Mouse (Mus musculus) heart, embryonic 10.5 days (tissue): Measurements from ENCODE around the gene Sertad3. TPM values are rescaled to one million over a fixed set of nuclear protein-coding genes. Genes with fewer than 3 reads are reported as not detected.
A peak's percentile ranks its signal among the peaks of the same experiment; 100 is the strongest.

Experiments
- DNase-seq: peaks from one replicate; pipeline ENCODE4 v3.0.0-alpha.2; 2017; ENCODE audit warnings: low spot score
- H3K27ac ChIP-seq: fragments of 300-500 bp; sonication (generic); 2 replicates; pipeline ENCODE4 v1.5.1; 2016; ENCODE audit warnings: mild to moderate bottlenecking
- H3K27me3 ChIP-seq: fragments of 300-500 bp; sonication (generic); 2 replicates; pipeline ENCODE4 v1.6.1; 2016; ENCODE audit warnings: mild to moderate bottlenecking; ENCODE audit not compliant: poor library complexity, insufficient read depth, severe bottlenecking
- H3K36me3 ChIP-seq: fragments of 300-500 bp; sonication (generic); 2 replicates; pipeline ENCODE4 v1.6.1; 2016; ENCODE audit warnings: mild to moderate bottlenecking, moderate library complexity
- H3K4me1 ChIP-seq: fragments of 300-500 bp; sonication (generic); 2 replicates; pipeline ENCODE4 v1.6.1; 2016; ENCODE audit warnings: mild to moderate bottlenecking
- H3K4me3 ChIP-seq: fragments of 300-500 bp; sonication (generic); 2 replicates; pipeline ENCODE4 v1.5.1; 2016; ENCODE audit warnings: mild to moderate bottlenecking, moderate library complexity
- H3K9me3 ChIP-seq: fragments of 300-500 bp; sonication (generic); 2 replicates; pipeline ENCODE4 v1.6.1; 2016; ENCODE audit warnings: mild to moderate bottlenecking, moderate library complexity
- WGBS: fragments of 180-500 bp; shearing (Covaris S2); methylation state at CpG from one replicate; pipeline ENCODE4 v1.1.7; 2016; 5-methylcytosine and 5-hydroxymethylcytosine counted together
- polyA plus RNA-seq: library from polyadenylated mRNA; unstranded; fragments of >200 nt; fragmentation: Nextera tagmentation; extraction: Ambion mirVana; gene quantifications from 2 replicates; pipeline ENCODE4 v1.2.1, GENCODE M21; 2016

Sertad3 gene
- polyA plus RNA-seq, 1 experiment from 2014 or later: 23.8 TPM

- peaks cover 26% of the 10 kb centered on the region for H3K4me1 ChIP-seq
- WGBS: 15% methylated on average over 6 of the region's 6 CpGs
Observed at GRCm38 (mm10) chr7:27508648-27509005, 35.1 kb downstream of the Sertad3 start.

GRCm38 (mm10) chr7:27510809-27511208 lies 37.2 kb downstream of the Sertad3 start:
- no peak overlapping the region for H3K27ac ChIP-seq
- H3K9me3 ChIP-seq: no peaks in the 10 kb centered on the region
- no peak for DNase-seq
- peaks cover 18% of the 10 kb centered on the region for H3K4me1 ChIP-seq
- no peaks in the 10 kb centered on the region for H3K27me3 ChIP-seq
- 83% methylated on average over 2 of the region's 2 CpGs for WGBS
- H3K36me3 ChIP-seq: no peaks in the 10 kb centered on the region
- no peak overlapping the region for H3K4me3 ChIP-seq

More at GRCm38 (mm10) chr7:27508648-27509005, 35.1 kb downstream of the Sertad3 start:
- Histone ChIP-seq H3K36me3 (no peaks in the 10 kb centered on the region), H3K9me3 (no peaks in the 10 kb centered on the region), H3K27ac (peak overlapping the region; percentile 95), H3K27me3 (no peaks in the 10 kb centered on the region), H3K4me3 (peak overlapping the region; percentile 71)
- no peak for DNase-seq

- no peak for DNase-seq
- Histone ChIP-seq H3K27ac (no peak overlapping the region), H3K36me3 (peaks cover 27% of the 10 kb centered on the region), H3K9me3 (0 out of 2 replicates have a peak, but pooled peaks cover 5% of the 10 kb centered on the region), H3K4me3 (no peak overlapping the region), H3K27me3 (no peaks in the 10 kb centered on the region), H3K4me1 (no peaks in the 10 kb centered on the region)
- WGBS: 74% methylated on average over 9 of the region's 9 CpGs
Observed at GRCm38 (mm10) chr7:27514961-27515360, 41.4 kb downstream of the Sertad3 start.

GRCm38 (mm10) chr7:27518314-27518713 lies 44.7 kb downstream of the Sertad3 start:
- DNase-seq: no peak
- 83% methylated on average over 9 of the region's 9 CpGs for WGBS
- 0 out of 2 replicates have a peak, but pooled peaks cover 7% of the 10 kb centered on the region for H3K9me3 ChIP-seq
- peaks cover 27% of the 10 kb centered on the region for H3K36me3 ChIP-seq
- H3K4me1 ChIP-seq: peaks cover 5% of the 10 kb centered on the region
- H3K4me3 ChIP-seq: no peak overlapping the region
- no peaks in the 10 kb centered on the region for H3K27me3 ChIP-seq
- no peak overlapping the region for H3K27ac ChIP-seq

GRCm38 (mm10) chr7:27520104-27520503 lies 46.5 kb downstream of the Sertad3 start:
- H3K4me3 ChIP-seq: no peak overlapping the region
- no peaks in the 10 kb centered on the region for H3K27me3 ChIP-seq
- H3K27ac ChIP-seq: no peak overlapping the region
- H3K9me3 ChIP-seq: 0 out of 2 replicates have a peak, but pooled peaks cover 7% of the 10 kb centered on the region
- peaks cover 7% of the 10 kb centered on the region for H3K4me1 ChIP-seq
- DNase-seq: no peak
- H3K36me3 ChIP-seq: peaks cover 27% of the 10 kb centered on the region

GRCm38 (mm10) chr7:27520599-27520998 lies 47.0 kb downstream of the Sertad3 start:
- Histone ChIP-seq H3K27ac (no peak overlapping the region), H3K4me1 (peaks cover 11% of the 10 kb centered on the region), H3K9me3 (0 out of 2 replicates have a peak, but pooled peaks cover 7% of the 10 kb centered on the region), H3K4me3 (no peak overlapping the region), H3K27me3 (no peaks in the 10 kb centered on the region), H3K36me3 (peaks cover 27% of the 10 kb centered on the region)
- 73% methylated on average over 1 of the region's 1 CpGs for WGBS
- DNase-seq: no peak

- Histone ChIP-seq H3K9me3 (0 out of 2 replicates have a peak, but pooled peaks cover 7% of the 10 kb centered on the region), H3K36me3 (peaks cover 14% of the 10 kb centered on the region), H3K27me3 (no peaks in the 10 kb centered on the region), H3K4me3 (no peak within 1 kb of the TSS), H3K4me1 (peaks cover 18% of the 10 kb centered on the region), H3K27ac (peak within 1 kb of the TSS; percentile 48; the same call in 1 of the 2 replicates)
- DNase-seq: no peak
- WGBS: 47% methylated on average over 5 of the region's 5 CpGs
Observed at GRCm38 (mm10) chr7:27522967-27523366, 49.4 kb downstream of the Sertad3 start, which contains the start of gene Hipk4. Hipk4 (plus strand) TSS chr7:27523267.

- H3K27me3 ChIP-seq: no peaks in the 10 kb centered on the region
- 95% methylated on average over 13 of the region's 13 CpGs for WGBS
- no peak overlapping the region for H3K27ac ChIP-seq
- no peak for DNase-seq
- 0 out of 2 replicates have a peak, but pooled peaks cover 7% of the 10 kb centered on the region for H3K9me3 ChIP-seq
- peaks cover 18% of the 10 kb centered on the region for H3K4me1 ChIP-seq
- no peak overlapping the region for H3K4me3 ChIP-seq
- peaks cover 10% of the 10 kb centered on the region for H3K36me3 ChIP-seq
Observed at GRCm38 (mm10) chr7:27523805-27524204, 50.2 kb downstream of the Sertad3 start.

- Histone ChIP-seq H3K4me1 (peaks cover 25% of the 10 kb centered on the region), H3K27ac (0 out of 2 replicates have a peak overlapping the region, but pooled peaks have one; percentile 5), H3K36me3 (peaks cover 6% of the 10 kb centered on the region; the same call in 1 of the 2 replicates), H3K9me3 (no peaks in the 10 kb centered on the region), H3K4me3 (no peak overlapping the region), H3K27me3 (no peaks in the 10 kb centered on the region)
- DNase-seq: peak; percentile 88
- 24% methylated on average over 10 of the region's 10 CpGs for WGBS
Observed at GRCm38 (mm10) chr7:27526039-27526827, 52.7 kb downstream of the Sertad3 start.

Other genes starting within 250 kb of the Sertad3 start
- gene Itpkc, start 245.1 kb upstream of the Sertad3 start, polyA plus RNA-seq: 3.4 and 5.0 TPM in 2 replicates
- gene Coq8b, start 240.7 kb upstream of the Sertad3 start, polyA plus RNA-seq: 12.3 and 13.9 TPM in 2 replicates
- 7.0 and 9.6 TPM in 2 replicates for gene Numbl, start 215.3 kb upstream of the Sertad3 start, polyA plus RNA-seq
- 19.2 and 23.6 TPM in 2 replicates for gene Ltbp4, start 136.1 kb upstream of the Sertad3 start, polyA plus RNA-seq
- gene Shkbp1, start 117.7 kb upstream of the Sertad3 start, polyA plus RNA-seq: 48.3 and 50.4 TPM in 2 replicates
- gene Gm20479, start 116.3 kb upstream of the Sertad3 start, polyA plus RNA-seq: 1.3 and 2.1 TPM in 2 replicates
- gene Sptbn4, start 26.1 kb upstream of the Sertad3 start, polyA plus RNA-seq: 0.40 and 0.46 TPM in 2 replicates
- 88.8 and 94.6 TPM in 2 replicates for gene Blvrb, start 25.8 kb upstream of the Sertad3 start, polyA plus RNA-seq
- gene Sertad1, start 13.1 kb downstream of the Sertad3 start, polyA plus RNA-seq: 34.8 and 38.9 TPM in 2 replicates
- 2.4 and 2.8 TPM in 2 replicates for gene Prx, start 25.6 kb downstream of the Sertad3 start, polyA plus RNA-seq
- 0.54 and 0.59 TPM in 2 replicates for gene Hipk4, start 49.5 kb downstream of the Sertad3 start, polyA plus RNA-seq
- 54.1 and 55.6 TPM in 2 replicates for gene Pld3, start 79.5 kb downstream of the Sertad3 start, polyA plus RNA-seq
- gene 2310022A10Rik, start 79.5 kb downstream of the Sertad3 start, polyA plus RNA-seq: 36.3 and 37.4 TPM in 2 replicates
- 94.8 and 106 TPM in 2 replicates for gene Akt2, start 117.8 kb downstream of the Sertad3 start, polyA plus RNA-seq
- gene Ttc9b, start 180.1 kb downstream of the Sertad3 start, polyA plus RNA-seq: not detected in 2 replicates
- gene Map3k10, start 200.8 kb downstream of the Sertad3 start, polyA plus RNA-seq: 4.5 and 10.6 TPM in 2 replicates
- gene Zfp607b, start 215.6 kb downstream of the Sertad3 start, polyA plus RNA-seq: 1.6 and 2.5 TPM in 2 replicates